Mouse (Mus musculus): ENCODE measurements around the gene Nptx2.

DNA sequence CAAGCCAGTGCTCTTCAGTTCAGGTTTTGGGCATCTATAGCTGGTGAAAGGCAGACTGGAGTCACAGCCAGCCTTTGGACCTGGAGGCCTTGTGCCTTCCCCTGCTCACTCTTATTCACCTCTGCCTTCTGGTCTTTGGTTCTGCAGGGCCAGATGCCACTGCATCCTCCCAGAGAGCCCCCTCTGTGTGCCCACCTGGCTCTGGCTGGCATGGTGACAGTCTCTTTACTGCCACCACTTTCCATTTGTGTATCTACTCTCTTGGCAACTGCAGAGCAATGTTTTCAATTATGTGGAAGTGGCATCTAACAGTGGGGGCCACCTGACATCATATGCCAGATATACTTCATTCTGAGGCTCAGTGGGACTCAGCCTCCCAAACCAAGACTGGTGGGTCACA lies 12.8 kb downstream of the Nptx2 start:
- TF ChIP-seq CTCF (IDR thresholded peaks at IDR 0.05; ENCODE audit: low read depth, low read length), result no peak
- TF ChIP-seq POLR2A (IDR thresholded peaks at IDR 0.05; ENCODE audit: borderline replicate concordance, low read depth, low read length), result no peak

Data from bone marrow macrophage, adult 2 months (primary cell).